Mouse (Mus musculus) G1E (cell line): Measurements from ENCODE around the gene Itgb3bp.

Experiments
- CTCF ChIP-seq: IDR thresholded peaks from 2 replicates; pipeline ENCODE4 v1.5.1; 2012; ENCODE audit warnings: low read depth, low read length, inconsistent platforms, mixed read lengths
- GATA1 ChIP-seq: IDR thresholded peaks from 2 replicates; pipeline ENCODE4 v1.6.1; 2012; ENCODE audit warnings: borderline replicate concordance, low read length, inconsistent platforms, mixed read lengths
- POLR2AphosphoS5 ChIP-seq: IDR thresholded peaks from 2 replicates; pipeline ENCODE4 v1.6.1; 2012; ENCODE audit warnings: low read depth, low read length, inconsistent platforms; ENCODE audit not compliant: insufficient replicate concordance

- TF ChIP-seq CTCF = no peak
- TF ChIP-seq GATA1 = no peak
- no peak for TF ChIP-seq POLR2AphosphoS5
Measured at GRCm38 (mm10) chr4:99828739-99829093, 100.9 kb downstream of the Itgb3bp start.
